Mouse (Mus musculus): ENCODE results near the gene Bms1.

DNA sequence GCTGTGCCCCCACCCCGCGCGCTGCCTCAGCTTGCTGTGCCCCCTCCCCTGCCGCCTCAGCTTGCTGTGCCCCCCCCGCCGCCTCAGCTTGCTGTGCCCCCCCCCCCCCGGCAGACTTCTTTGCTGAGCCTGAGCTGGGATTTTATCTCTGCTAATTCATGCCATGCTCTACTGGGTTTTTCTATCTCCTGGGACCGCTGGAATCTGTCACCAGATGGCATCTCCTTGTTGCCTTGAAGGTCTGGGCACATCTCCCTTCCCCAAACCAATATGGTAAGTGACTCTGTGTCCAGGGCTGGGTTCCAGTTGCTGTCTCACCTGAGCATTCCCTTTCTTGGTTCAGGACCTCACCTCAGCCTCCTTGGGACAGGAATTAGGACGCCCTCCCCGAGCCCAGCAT is 41.7 kb downstream of the Bms1 start:
- no peak for TF ChIP-seq CTCF (IDR thresholded peaks at IDR 0.05; ENCODE audit: extremely low read depth, insufficient read depth, low read length)
- TF ChIP-seq POLR2A (IDR thresholded peaks at IDR 0.05; ENCODE audit: extremely low read depth, insufficient read depth, low read length) = no peak

Measured in cortical plate, adult 2 months (tissue).